Mouse (Mus musculus) liver, embryonic 14.5 days (tissue): Measurements from ENCODE around the gene Sdr39u1.
A peak's percentile ranks its signal among the peaks of the same experiment; 100 is the strongest.

ENCODE experiments used
- CTCF ChIP-seq: IDR thresholded peaks from 2 replicates; pipeline ENCODE4 v1.5.1; 2016; ENCODE audit warnings: antibody characterized with exemption, low read depth, control low read depth
- EP300 ChIP-seq: IDR thresholded peaks from 2 replicates; pipeline ENCODE4 v1.6.1; 2016; ENCODE audit warnings: antibody characterized with exemption, low read depth

GRCm38 (mm10) chr14:55873714-55874683, 26.1 kb downstream of the Sdr39u1 start:
- TF ChIP-seq CTCF (peak; percentile 96), EP300 (no peak)
